Mouse (Mus musculus) megakaryocyte, adult 5-6 weeks (primary cell): ENCODE measurements around the gene Abcc10. TPM values are rescaled to one million over a fixed set of nuclear protein-coding genes. Genes with fewer than 3 reads are reported as not detected.

Experiments used
- ATAC-seq: 2 replicates; pipeline ENCODE4 v1.8.0; 2016; ENCODE audit warnings: mild to moderate bottlenecking, inconsistent platforms; ENCODE audit not compliant: poor library complexity, severe bottlenecking
- total RNA-seq, 2 experiments: library from RNA; stranded (forward) in 1 of 2; stranded (reverse) in 1 of 2; fragments of 153-499, 151-499 nt in 1 of 2; fragments of 221-1000, 200-1000 nt in 1 of 2; gene quantifications; 2 replicates each; pipeline versions ENCODE4 v1.2.3 to v1.2.4; 2015 to 2017

Gene Abcc10
- total RNA-seq, 2 experiments from 2014 or later, result 0.87 to 2.2 TPM

GRCm38 (mm10) chr17:46296601-46297000 lies 31.6 kb downstream of the Abcc10 start:
- no peak for ATAC-seq

- ATAC-seq, result no peak
Observed at GRCm38 (mm10) chr17:46287678-46288095, 40.5 kb downstream of the Abcc10 start.

- no peak for ATAC-seq
Observed at GRCm38 (mm10) chr17:46285407-46285806, 42.7 kb downstream of the Abcc10 start.

- no peak for ATAC-seq
Observed at GRCm38 (mm10) chr17:46284653-46285052, 43.5 kb downstream of the Abcc10 start.

DNA sequence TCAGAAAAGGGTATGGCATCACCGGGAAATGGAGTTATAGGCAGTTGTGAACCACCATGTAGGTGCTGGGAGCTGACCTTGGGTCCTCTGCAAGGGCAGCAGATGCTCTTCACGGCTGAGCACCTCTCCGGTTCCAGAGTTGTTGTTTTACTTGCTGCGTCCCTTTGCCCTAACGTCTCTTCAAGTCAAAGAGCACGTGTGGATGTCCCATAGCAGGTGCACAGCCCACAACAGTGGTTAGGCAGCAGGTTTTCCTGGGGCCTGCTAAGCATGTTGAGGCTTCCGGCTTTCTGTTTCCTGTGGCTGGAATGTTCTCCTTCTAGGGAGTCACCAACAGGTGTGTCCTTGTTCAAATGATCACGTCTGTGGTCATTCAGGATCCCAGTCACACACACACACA lies 44.2 kb downstream of the Abcc10 start:
- no peak for ATAC-seq

- ATAC-seq, result no peak
Observed at GRCm38 (mm10) chr17:46283140-46283539, 45.0 kb downstream of the Abcc10 start.

DNA sequence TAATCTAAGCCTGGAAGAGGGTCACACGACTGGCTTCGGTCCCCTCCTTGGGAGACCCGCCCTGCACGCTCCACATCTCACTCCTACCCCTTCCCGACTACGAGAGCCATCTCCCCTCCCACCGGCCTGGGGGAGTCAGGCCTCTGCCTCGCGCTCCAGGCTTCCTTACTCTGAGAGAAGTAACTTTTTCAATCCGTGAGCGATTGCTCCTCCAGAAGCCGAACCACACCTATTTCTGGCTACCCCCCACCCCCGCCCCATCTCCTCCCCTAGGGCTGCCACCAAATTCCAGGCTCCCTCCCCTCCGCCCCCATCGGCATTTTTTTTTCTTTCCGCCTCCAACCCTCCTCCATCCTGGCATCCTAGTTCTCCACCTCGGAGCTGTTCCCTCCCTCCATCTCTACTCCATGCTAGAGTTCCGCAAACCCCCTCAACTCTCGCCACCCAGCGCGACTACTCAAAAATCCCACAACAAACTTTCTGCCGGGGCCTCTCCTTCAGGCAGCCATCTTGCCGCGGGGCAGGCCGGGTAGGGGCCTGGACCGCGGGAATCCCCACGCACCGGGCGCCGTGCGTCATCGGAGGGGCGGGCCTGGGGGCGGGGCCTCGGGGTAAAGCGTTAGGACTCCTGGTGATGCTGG lies 45.5 kb downstream of the Abcc10 start, which contains the start of gene Tjap1:
TSS of gene Tjap1 (minus strand) at position 544 of the 641 bp plus-strand sequence.
- peak; percentile 99 for ATAC-seq

DNA sequence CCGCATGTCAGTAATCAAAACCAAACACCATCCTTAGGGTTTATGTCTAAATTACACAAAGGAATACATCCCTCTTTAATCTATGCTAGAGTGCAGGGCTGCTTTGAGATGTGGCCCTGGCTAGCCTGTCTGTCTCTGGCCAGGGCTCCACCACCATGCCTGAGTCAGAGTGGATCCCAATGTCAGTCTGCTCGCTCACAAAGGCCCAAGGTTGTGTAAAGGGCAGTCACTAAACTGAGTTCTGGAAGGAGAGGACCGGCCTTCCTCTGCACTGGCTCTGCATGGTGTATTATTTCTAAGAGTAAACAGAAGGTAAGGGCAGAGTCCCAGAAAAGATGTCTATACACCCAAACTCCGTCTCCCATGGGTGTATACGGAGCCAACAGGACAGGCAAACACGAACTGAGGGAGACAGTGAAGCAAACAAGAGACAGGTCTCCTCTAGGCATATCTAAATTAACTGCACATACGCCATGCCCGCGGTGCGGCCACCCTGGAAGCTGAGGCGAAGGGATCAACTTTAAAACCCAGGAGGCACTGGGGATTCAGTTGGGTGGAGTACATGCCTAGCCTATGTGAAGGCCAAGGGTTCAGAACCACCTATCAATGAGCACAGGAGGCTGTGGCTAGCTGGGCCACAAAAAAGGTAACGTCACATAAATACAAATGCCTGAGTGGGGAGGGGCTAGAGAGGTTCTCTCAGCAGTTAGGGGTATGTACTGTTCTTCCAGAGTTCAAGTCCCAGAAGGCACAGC lies 50.0 kb downstream of the Abcc10 start:
- ATAC-seq, result no peak

- no peak for ATAC-seq
Observed at GRCm38 (mm10) chr17:46277586-46277985, 50.6 kb downstream of the Abcc10 start.

DNA sequence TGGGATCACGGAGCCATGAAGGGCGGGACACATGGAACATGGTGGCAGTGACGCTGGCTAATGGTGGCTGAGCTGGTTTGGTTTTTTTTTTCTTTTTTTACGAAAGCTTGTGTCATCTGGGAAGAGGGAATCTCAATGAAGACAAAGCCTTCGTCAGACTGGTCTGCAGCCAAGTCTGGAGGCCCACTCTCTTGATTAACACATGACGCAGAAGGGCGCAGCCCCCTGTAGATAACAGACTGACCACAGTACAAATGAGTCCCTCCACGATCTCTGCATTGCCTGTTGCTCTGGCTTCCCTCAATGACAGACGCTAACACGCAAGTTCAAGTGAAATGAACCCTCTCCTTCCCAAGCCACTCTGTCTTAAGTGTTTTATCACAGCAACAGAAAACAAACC lies 52.6 kb downstream of the Abcc10 start:
- no peak for ATAC-seq

DNA sequence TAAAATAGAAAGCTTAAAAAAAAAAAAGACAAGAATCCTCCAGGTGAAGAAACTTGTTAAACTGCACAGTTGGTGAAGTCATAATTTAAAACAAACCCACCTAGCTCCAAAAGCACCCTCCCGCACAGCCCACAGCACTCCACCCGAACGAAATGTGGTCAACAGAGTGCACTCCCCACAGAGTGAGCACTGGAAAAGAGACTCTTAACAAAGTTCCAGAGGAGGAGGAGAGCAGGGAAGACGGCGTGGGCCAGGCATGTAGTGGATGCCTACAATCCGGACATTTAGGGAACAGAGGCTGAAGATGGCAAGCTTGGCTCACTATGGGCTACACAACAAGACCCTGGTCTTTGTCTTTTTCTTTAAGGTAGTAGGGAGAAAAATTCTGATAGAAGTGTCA lies 53.1 kb downstream of the Abcc10 start:
- ATAC-seq, result no peak

- ATAC-seq, result no peak
Observed at GRCm38 (mm10) chr17:46274465-46274864, 53.7 kb downstream of the Abcc10 start.

- no peak for ATAC-seq
Observed at GRCm38 (mm10) chr17:46273803-46274236, 54.3 kb downstream of the Abcc10 start.

DNA sequence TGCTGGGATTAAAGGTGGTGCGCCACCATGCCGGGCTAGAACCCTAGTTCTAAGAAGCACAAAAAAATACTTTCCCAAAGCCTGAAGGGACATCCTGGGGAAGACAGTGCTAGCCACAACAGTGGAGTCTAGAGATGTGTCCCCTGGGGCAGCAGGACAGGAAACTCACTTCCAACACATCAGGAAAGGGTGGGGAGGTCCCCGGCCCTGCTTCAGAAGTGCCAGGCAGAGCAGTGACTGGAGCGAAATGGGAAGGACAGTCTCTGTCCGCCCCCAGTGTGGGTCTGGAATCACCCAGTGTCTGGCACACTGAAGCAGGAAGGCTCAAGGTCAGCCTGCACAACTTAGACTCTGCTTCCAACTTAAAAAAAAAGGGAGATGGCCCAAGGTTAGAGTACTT lies 55.5 kb downstream of the Abcc10 start:
- ATAC-seq, result no peak

DNA sequence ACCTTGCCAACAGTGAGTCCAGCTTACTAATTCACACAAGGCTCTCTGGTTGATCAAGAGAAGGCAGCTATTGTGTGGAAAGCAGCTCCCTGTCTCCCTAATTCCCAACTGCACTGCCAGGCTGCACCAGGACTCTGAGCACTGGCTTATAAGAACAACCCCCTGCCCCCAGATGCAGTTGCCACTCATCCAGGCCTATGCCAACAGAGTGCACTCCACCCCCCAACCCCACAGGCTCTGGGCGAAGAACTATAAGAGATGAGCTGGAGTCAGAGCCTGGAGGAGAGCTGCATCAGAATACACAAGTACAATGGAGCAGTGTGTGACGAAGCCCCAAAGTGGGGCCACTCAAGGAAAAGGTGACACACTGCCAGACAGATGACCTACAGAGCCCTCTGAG lies 56.1 kb downstream of the Abcc10 start:
- ATAC-seq, result no peak

GRCm38 (mm10) chr17:46269771-46270534 lies 58.2 kb downstream of the Abcc10 start:
- no peak for ATAC-seq

DNA sequence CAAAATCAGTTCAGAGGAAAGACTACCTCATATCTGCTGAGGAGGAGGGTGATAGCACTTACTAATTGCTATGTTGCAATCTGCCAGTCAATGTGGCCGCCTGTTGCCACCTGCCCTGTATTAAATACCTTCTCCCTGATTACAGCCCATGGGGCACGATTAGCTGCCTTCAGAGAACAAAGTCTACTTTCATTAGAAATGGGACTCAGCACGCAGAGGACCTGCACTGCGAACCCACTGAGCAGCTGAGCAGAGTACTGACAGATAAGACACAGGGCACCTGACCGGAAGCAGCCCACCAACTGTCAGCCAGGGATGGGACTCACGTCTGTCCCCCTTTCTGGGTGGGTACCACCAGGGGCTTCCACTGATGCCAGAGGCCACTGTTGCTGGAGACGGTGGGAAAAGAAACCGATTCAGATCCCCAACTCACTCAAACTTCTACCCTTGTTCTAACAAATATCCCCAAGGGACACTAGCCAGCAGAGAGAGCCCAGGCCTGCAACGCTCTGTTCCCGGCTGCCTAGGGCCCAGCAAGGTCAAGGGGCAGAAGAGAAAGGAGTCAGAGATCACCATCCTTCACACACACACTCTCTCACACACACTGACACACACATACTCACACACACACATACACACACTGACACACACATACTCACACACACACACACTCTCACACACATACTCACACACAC lies 60.0 kb downstream of the Abcc10 start:
- ATAC-seq, result no peak

DNA sequence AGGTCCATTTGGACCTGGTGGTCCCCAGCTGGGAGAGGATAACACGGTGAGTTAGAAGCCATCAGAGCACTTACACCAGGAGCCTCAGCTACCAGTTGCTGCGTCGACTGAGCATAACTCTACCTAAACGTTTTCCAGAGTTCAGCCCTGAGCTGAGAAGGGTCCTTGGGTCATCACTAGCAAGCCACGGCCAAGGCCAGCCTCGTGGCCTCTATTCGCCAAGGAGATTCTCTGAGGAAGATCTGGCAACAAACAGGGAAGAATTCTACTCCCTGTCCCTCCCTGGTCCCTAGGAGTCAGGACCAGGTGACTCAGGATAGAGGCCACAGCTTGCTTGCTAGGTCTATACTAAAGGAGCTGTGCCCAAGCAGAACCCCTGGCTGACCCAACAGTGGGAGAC lies 60.6 kb downstream of the Abcc10 start:
- ATAC-seq, result no peak

DNA sequence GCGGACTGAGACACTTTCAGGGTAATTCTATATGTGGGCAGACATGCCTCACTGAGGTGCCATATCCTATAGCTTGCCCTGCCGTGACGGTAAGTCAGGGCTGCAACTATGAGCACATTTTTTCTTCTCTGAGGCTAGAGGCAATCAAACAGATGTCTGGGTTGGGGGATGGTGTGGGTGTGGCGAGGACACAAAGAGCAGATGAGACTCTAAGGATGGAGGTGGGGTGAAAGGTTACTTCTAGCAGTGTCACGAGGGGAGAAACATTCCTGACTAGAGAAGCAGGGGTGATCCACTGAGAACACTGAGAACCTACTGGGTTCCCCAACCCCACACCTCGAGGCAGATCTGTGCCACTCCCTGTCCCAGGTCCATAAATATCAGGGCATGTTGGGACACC lies 61.2 kb downstream of the Abcc10 start:
- no peak for ATAC-seq

DNA sequence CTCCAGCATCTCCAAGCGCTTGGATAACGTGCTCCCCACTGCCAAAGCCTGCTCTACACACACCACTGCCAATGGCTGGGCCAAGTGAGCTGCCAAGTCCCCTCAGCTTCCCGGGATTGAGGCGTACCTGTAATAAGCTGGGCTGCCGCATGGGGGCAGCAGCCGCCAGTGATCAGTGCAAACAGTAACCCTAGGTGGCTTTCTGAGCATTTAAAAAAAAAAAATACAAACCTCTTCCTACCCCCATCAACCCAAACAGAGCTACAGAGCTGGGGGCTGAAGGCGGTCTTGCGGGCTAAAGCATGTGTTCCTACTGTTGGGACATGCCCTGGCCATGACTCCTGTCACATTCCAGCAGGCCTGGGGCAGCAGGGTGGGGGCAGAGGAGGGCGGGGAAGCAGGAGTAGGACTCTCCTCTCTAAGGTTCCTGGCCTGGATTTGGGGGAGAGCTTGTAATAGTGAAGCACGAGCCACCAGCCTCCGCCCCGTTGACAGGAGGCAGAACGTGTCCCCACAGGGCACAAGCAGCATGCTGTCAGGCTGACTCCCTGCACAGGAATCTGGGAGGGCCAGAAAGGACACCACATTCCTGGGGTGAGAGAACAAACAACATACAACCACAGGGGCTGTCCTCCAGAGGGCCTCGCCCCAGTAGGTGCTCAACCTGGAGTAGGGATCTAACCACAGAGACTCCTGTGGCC lies 62.1 kb downstream of the Abcc10 start:
- peak; percentile 82 for ATAC-seq
